Mouse (Mus musculus) MEL (cell line): Measurements from ENCODE around the gene Nox4. TPM values are rescaled to one million over a fixed set of nuclear protein-coding genes. Genes with fewer than 3 reads are reported as not detected.

ENCODE experiments used
- DNase-seq: peaks from one replicate; pipeline ENCODE4 v3.0.0; 2011; ENCODE audit warnings: low read depth, low spot score
- H3K27ac ChIP-seq: 2 replicates; pipeline ENCODE4 v1.5.1; 2012; ENCODE audit warnings: low read depth, mild to moderate bottlenecking, control low read depth, low read length, moderate library complexity; ENCODE audit not compliant: control insufficient read depth
- H3K27me3 ChIP-seq, 2 experiments: fragments of 150-350 bp in 1 of 2; sonication (generic) in 1 of 2; 2 replicates each; pipeline ENCODE4 v1.6.1; 2012; ENCODE audit warnings: low read length in 2 of 2, mild to moderate bottlenecking in 2 of 2, improper control_type of control experiment in 1 of 2, moderate library complexity in 1 of 2; ENCODE audit not compliant: insufficient read depth in 2 of 2, control insufficient read depth in 1 of 2
- H3K36me3 ChIP-seq, 2 experiments: 2 replicates each; pipeline ENCODE4 v1.6.1; 2012 to 2014; ENCODE audit warnings: low read length in 2 of 2, improper control_type of control experiment in 1 of 2, inconsistent platforms in 1 of 2, mild to moderate bottlenecking in 1 of 2; ENCODE audit not compliant: insufficient read depth in 2 of 2, control insufficient read depth in 1 of 2
- H3K4me1 ChIP-seq, 2 experiments: fragments of 150-350 bp in 1 of 2; sonication (generic) in 1 of 2; 2 replicates each; pipeline ENCODE4 v1.6.1; 2012; ENCODE audit warnings: low read length in 2 of 2, improper control_type of control experiment in 1 of 2, mild to moderate bottlenecking in 1 of 2; ENCODE audit not compliant: insufficient read depth in 2 of 2, control insufficient read depth in 1 of 2
- H3K4me3 ChIP-seq, 2 experiments: fragments of 150-350 bp in 1 of 2; sonication (generic) in 1 of 2; 2 replicates each; pipeline ENCODE4 v1.5.1; 2012; ENCODE audit warnings: low read depth in 2 of 2, low read length in 2 of 2, mild to moderate bottlenecking in 2 of 2, moderate library complexity in 2 of 2, control low read depth in 1 of 2, improper control_type of control experiment in 1 of 2; ENCODE audit not compliant: control insufficient read depth in 1 of 2, insufficient read depth in 1 of 2
- H3K79me2 ChIP-seq: 2 replicates; pipeline ENCODE4 v1.6.1; 2012; ENCODE audit warnings: mild to moderate bottlenecking, low read length, moderate library complexity; ENCODE audit not compliant: control insufficient read depth, poor library complexity, insufficient read depth
- H3K9ac ChIP-seq: 2 replicates; pipeline ENCODE4 v1.6.1; 2012; ENCODE audit warnings: low read depth, mild to moderate bottlenecking, control low read depth, low read length, moderate library complexity; ENCODE audit not compliant: control insufficient read depth, poor library complexity, severe bottlenecking
- H3K9me3 ChIP-seq: fragments of 150-350 bp; sonication (generic); replicated peaks from 2 replicates; pipeline ENCODE4 v1.6.1; 2012; ENCODE audit warnings: mild to moderate bottlenecking, low read length, improper control_type of control experiment, moderate library complexity; ENCODE audit not compliant: insufficient read depth
- BHLHE40 ChIP-seq: IDR thresholded peaks from 2 replicates; pipeline ENCODE4 v1.6.1; 2012; ENCODE audit warnings: low read depth, mild to moderate bottlenecking, inconsistent platforms, low read length, improper control_type of control experiment, borderline replicate concordance
- CHD2 ChIP-seq: IDR thresholded peaks from 2 replicates; pipeline ENCODE4 v1.6.1; 2011; ENCODE audit warnings: low read length, improper control_type of control experiment
- E2F4 ChIP-seq: IDR thresholded peaks from 2 replicates; pipeline ENCODE4 v1.6.1; 2011; ENCODE audit warnings: low read depth, low read length, improper control_type of control experiment, borderline replicate concordance
- EP300 ChIP-seq, 2 experiments: IDR thresholded peaks; 2 replicates each; pipeline ENCODE4 v1.6.1; 2011; ENCODE audit warnings: improper control_type of control experiment in 2 of 2, low read length in 2 of 2, low read depth in 1 of 2, mild to moderate bottlenecking in 1 of 2
- GABPA ChIP-seq: IDR thresholded peaks from 2 replicates; pipeline ENCODE4 v1.6.1; 2012; ENCODE audit warnings: low read depth, mild to moderate bottlenecking, inconsistent platforms, low read length, improper control_type of control experiment, moderate library complexity
- JUND ChIP-seq: IDR thresholded peaks from 2 replicates; pipeline ENCODE4 v1.6.1; 2011; ENCODE audit warnings: low read depth, mild to moderate bottlenecking, improper control_type of control experiment, low read length
- MAFK ChIP-seq: IDR thresholded peaks from 2 replicates; pipeline ENCODE4 v1.6.1; 2011; ENCODE audit warnings: low read depth, mild to moderate bottlenecking, low read length, improper control_type of control experiment, borderline replicate concordance
- MAX ChIP-seq: IDR thresholded peaks from 2 replicates; pipeline ENCODE4 v1.6.1; 2011; ENCODE audit warnings: low read length, improper control_type of control experiment
- MXI1 ChIP-seq: IDR thresholded peaks from 2 replicates; pipeline ENCODE4 v1.6.1; 2011; ENCODE audit warnings: mild to moderate bottlenecking, low read depth, low read length, improper control_type of control experiment
- NELFE ChIP-seq: IDR thresholded peaks from 2 replicates; pipeline ENCODE4 v1.6.1; 2011; ENCODE audit warnings: low read depth, low read length, improper control_type of control experiment
- NRF1 ChIP-seq: IDR thresholded peaks from 2 replicates; pipeline ENCODE4 v1.6.1; 2014; ENCODE audit warnings: low read depth, mild to moderate bottlenecking, inconsistent platforms, low read length, improper control_type of control experiment, moderate library complexity; ENCODE audit not compliant: poor library complexity, insufficient read depth, severe bottlenecking
- POLR2A ChIP-seq, 2 experiments: IDR thresholded peaks; 2 replicates each; pipeline ENCODE4 v1.6.1; 2011 to 2012; ENCODE audit warnings: low read length in 2 of 2, mild to moderate bottlenecking in 2 of 2, control low read depth in 1 of 2, improper control_type of control experiment in 1 of 2, low read depth in 1 of 2, moderate library complexity in 1 of 2; ENCODE audit not compliant: control insufficient read depth in 1 of 2, insufficient read depth in 1 of 2, poor library complexity in 1 of 2
- POLR2AphosphoS2 ChIP-seq: IDR thresholded peaks from 2 replicates; pipeline ENCODE4 v1.6.1; 2011; ENCODE audit warnings: low read length, improper control_type of control experiment
- POLR2AphosphoS5 ChIP-seq: IDR thresholded peaks from 2 replicates; pipeline ENCODE4 v1.6.1; 2012; ENCODE audit warnings: low read depth, borderline replicate concordance, mild to moderate bottlenecking, inconsistent platforms, low read length, moderate library complexity, mixed read lengths
- RCOR1 ChIP-seq: IDR thresholded peaks from 2 replicates; pipeline ENCODE4 v1.6.1; 2012; ENCODE audit warnings: low read depth, mild to moderate bottlenecking, inconsistent platforms, low read length, improper control_type of control experiment
- SIN3A ChIP-seq: IDR thresholded peaks from 2 replicates; pipeline ENCODE4 v1.6.1; 2012; ENCODE audit warnings: low read length, improper control_type of control experiment, inconsistent platforms
- SMC3 ChIP-seq: IDR thresholded peaks from 2 replicates; pipeline ENCODE4 v1.6.1; 2011; ENCODE audit warnings: low read depth, low read length, improper control_type of control experiment
- TAL1 ChIP-seq: IDR thresholded peaks from 2 replicates; pipeline ENCODE4 v1.6.1; 2012; ENCODE audit warnings: mild to moderate bottlenecking, inconsistent platforms, low read length, moderate library complexity, mixed read lengths
- TBP ChIP-seq: IDR thresholded peaks from 2 replicates; pipeline ENCODE4 v1.8.0; 2011; ENCODE audit warnings: low read depth, low read length, improper control_type of control experiment
- TCF12 ChIP-seq: IDR thresholded peaks from 2 replicates; pipeline ENCODE4 v1.6.1; 2014; ENCODE audit warnings: low read depth, mild to moderate bottlenecking, inconsistent platforms, low read length, improper control_type of control experiment, moderate library complexity
- UBTF ChIP-seq: IDR thresholded peaks from 2 replicates; pipeline ENCODE4 v1.6.1; 2012; ENCODE audit warnings: low read depth, mild to moderate bottlenecking, inconsistent platforms, low read length, improper control_type of control experiment, moderate library complexity, borderline replicate concordance; ENCODE audit not compliant: insufficient read depth
- USF1 ChIP-seq: IDR thresholded peaks from 2 replicates; pipeline ENCODE4 v1.6.1; 2014; ENCODE audit warnings: low read depth, mild to moderate bottlenecking, inconsistent platforms, low read length, improper control_type of control experiment, moderate library complexity
- ZC3H11A ChIP-seq: IDR thresholded peaks from 2 replicates; pipeline ENCODE4 v1.6.1; 2012; ENCODE audit warnings: low read depth, mild to moderate bottlenecking, inconsistent platforms, low read length, improper control_type of control experiment
- ZKSCAN1 ChIP-seq: IDR thresholded peaks from 2 replicates; pipeline ENCODE4 v1.6.1; 2012; ENCODE audit warnings: low read depth, mild to moderate bottlenecking, inconsistent platforms, low read length, improper control_type of control experiment, moderate library complexity
- ZMIZ1 ChIP-seq: IDR thresholded peaks from 2 replicates; pipeline ENCODE4 v1.6.1; 2012; ENCODE audit warnings: low read depth, mild to moderate bottlenecking, inconsistent platforms, low read length, improper control_type of control experiment, moderate library complexity
- polyA plus RNA-seq, 2 experiments: library from polyadenylated mRNA; stranded (reverse) in 1 of 2; unstranded in 1 of 2; fragments of >175 nt in 1 of 2; fragments of >200 nt in 1 of 2; gene quantifications; 2 replicates each; pipeline versions ENCODE4 v1.2.1 to v1.2.4; 2012; ENCODE audit warnings: low replicate concordance in 2 of 2, low read depth in 1 of 2; ENCODE audit not compliant: insufficient read length in 2 of 2, insufficient read depth in 1 of 2, missing spikeins in 1 of 2
- total RNA-seq: library from RNA; depleted of rRNA; stranded (reverse); fragments of 300-350 nt; gene quantifications from 2 replicates; pipeline ENCODE4 v1.2.3, GENCODE M21; 2012

Nox4 gene
- total and polyA plus RNA-seq, 3 experiments: not detected

DNA sequence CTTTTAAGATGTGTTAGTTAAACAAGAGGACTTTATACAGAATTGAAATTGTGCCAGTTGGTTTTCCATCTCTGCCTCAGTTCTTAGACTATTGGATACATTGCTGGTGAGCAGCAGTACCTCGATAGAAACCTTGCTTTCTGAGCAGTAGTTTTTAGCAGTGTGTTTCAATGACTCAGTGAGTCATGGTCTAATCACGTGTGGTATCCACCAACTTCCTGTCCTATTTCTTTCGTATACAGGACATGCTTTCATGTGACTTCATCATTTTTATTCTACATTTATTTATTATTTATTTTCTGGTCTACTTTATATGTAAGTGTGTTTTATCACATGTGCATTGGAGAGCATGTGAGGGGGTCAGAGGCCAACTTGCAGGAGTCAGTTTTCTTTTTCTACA is 99.7 kb downstream of the Nox4 start:
- Histone ChIP-seq H3K79me2 (no peaks in the 10 kb centered on the region), H3K9ac (no peak overlapping the region), H3K27ac (no peak overlapping the region), H3K27me3 (no peaks in the 10 kb centered on the region), H3K9me3 (no peaks in the 10 kb centered on the region), H3K4me3 (no peak overlapping the region), H3K36me3 (no peaks in the 10 kb centered on the region), H3K4me1 (no peaks in the 10 kb centered on the region)
- DNase-seq: no peak
- TF ChIP-seq SMC3 (no peak), TBP (no peak), JUND (no peak), CHD2 (no peak), ZKSCAN1 (no peak), TCF12 (no peak), TAL1 (no peak), MAFK (no peak), POLR2AphosphoS2 (no peak), EP300 (IDR thresholded peaks at IDR 0.05; ENCODE audit: low read depth in 1 of 2, low read length in 2 of 2) (no peak), RCOR1 (no peak), SIN3A (no peak), NELFE (no peak), MXI1 (no peak), ZMIZ1 (no peak)

DNA sequence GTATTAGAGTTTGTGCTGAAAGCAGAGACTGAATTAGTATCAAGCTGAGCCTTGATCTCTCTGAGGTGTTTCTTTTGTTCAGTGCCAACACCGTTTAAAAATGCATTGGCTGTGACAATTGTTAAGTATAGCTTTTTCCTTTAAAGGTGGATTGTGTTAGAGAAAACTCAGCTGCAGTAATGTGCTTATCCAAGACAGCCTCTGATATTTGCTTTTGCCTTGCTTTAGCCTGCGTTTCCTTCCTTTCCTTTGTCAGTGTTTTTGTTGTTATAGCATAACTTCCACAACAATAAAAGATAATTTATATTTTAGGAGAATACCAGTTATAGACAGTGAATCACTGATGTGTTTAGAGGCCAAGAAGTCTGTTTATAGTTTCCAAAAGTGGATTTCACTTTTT is 106.9 kb downstream of the Nox4 start:
- Histone ChIP-seq H3K27ac (no peak overlapping the region), H3K79me2 (no peaks in the 10 kb centered on the region), H3K9me3 (no peaks in the 10 kb centered on the region), H3K9ac (no peak overlapping the region), H3K4me3 (no peak overlapping the region), H3K4me1 (no peaks in the 10 kb centered on the region), H3K27me3 (no peaks in the 10 kb centered on the region), H3K36me3 (no peaks in the 10 kb centered on the region)
- no peak for DNase-seq
- no peak for TF ChIP-seq JUND
- TF ChIP-seq TCF12: no peak
- TF ChIP-seq TAL1: no peak
- no peak for TF ChIP-seq GABPA
- no peak for TF ChIP-seq ZC3H11A
- no peak for TF ChIP-seq UBTF
- no peak for TF ChIP-seq POLR2A (IDR thresholded peaks at IDR 0.05; ENCODE audit: control insufficient read depth in 1 of 2, insufficient read depth in 1 of 2, low read depth in 1 of 2, low read length in 2 of 2, poor library complexity in 1 of 2)
- no peak for TF ChIP-seq MAX
- no peak for TF ChIP-seq MXI1
- no peak for TF ChIP-seq POLR2AphosphoS5
- TF ChIP-seq SIN3A: no peak
- no peak for TF ChIP-seq E2F4
- no peak for TF ChIP-seq NRF1
- TF ChIP-seq BHLHE40: no peak
- TF ChIP-seq USF1: no peak
